Mouse (Mus musculus) cerebellum, adult 11-12 months (tissue): ENCODE data around the gene Nmnat3.

Experiments
- DNase-seq: peaks from one replicate; pipeline ENCODE4 v3.0.0; 2022

The Nmnat3 gene

GRCm38 (mm10) chr9:98367333-98367962 lies 80.2 kb downstream of the Nmnat3 start:
- no peak for DNase-seq

DNA sequence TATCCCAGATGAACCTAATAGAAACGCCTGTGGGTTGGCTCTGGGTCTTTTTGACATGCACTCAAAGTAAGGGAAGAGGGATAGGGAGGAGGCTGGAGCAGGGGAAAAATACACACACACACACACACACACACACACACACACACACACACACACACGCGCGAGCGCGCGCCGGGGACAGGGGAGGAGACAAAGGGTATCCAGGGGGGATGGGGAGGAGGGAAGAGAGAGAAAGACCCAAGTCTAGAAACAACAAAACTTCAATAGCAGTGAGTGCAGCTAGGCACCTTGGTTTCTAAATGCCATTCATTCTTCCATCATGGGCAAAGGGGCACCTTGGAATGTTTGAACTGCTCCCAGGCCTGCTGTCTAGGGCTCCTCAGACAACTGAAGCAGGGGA lies 82.5 kb downstream of the Nmnat3 start:
- no peak for DNase-seq

GRCm38 (mm10) chr9:98373358-98373757 lies 86.1 kb downstream of the Nmnat3 start:
- DNase-seq = no peak

DNA sequence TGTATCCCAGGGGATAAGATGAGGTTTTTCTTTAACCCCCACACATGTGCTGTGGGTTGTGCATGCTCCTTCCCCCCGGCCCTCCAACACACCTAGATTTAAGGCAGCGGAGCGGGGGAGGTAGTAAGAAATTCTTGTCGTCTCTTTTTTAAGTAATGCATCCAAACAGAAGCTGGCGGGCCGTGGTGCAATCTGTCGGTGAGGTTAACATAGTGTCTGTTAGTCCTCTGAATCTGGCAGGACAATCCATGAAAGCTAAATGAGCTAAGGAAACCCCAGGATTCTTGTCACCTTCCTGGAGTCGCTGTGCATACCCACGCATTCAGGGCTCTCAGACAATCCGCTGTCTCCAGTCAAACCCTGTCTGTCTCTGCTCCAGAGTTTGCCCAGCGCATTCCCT lies 87.7 kb downstream of the Nmnat3 start:
- DNase-seq = no peak

DNA sequence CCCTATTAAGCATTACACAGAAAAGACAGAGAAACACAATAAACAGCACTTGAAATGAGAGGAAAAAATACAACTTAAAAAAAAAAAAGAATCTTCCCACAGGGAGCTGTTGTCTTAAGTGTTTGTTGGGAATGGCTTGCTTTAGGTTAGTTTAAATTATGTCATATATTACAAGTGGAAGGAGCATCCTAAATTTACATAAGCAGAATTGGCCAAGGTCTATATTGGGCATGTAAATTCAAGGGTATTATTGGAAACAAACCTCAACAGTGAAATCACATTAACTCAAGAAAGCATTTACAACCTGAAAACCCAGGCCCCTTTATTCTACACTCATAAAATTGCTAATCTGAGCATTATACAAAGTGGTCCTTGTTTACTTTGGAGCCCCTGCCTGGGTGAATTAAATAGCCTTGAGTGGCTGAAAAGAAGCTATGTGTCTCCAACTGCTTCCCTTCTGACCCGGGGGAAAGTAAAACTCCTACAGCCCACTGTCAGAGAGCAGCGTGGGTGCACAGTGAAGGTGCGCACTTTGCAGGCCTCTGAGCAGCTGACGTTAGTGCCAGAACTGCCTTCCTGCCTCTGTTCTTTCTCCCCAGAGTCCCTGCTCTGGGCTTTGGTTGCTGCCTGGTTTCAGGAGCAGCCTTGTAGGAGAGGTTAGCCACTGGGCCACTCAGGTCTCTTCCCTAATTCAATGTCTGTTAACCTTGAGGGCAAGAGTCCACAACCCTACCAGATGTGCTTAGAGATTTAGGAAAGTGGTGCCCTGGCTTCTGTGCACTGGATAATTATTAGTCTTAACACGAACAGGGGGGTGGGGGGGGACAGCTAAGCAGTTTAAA lies 88.3 kb downstream of the Nmnat3 start:
- DNase-seq = no peak

DNA sequence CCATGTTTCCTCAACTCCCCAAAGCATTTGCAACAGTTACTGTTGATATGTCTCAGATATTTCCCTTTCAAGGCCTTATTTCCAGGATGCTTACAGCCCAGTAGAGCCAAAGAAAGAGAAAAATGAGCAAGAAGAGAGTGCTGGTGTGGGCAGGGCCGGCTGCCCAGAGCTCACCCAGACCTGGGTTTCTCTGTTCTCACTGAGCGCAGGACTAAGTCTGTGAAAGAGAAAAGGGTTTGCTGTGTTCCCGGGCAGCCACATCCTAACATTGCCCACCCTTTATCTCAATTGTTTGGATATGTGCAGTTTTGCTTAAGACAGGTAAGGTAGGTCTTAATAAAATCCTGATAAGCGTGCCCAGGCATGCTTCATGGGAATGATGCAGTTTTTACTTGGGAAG lies 92.5 kb downstream of the Nmnat3 start:
- DNase-seq = no peak

DNA sequence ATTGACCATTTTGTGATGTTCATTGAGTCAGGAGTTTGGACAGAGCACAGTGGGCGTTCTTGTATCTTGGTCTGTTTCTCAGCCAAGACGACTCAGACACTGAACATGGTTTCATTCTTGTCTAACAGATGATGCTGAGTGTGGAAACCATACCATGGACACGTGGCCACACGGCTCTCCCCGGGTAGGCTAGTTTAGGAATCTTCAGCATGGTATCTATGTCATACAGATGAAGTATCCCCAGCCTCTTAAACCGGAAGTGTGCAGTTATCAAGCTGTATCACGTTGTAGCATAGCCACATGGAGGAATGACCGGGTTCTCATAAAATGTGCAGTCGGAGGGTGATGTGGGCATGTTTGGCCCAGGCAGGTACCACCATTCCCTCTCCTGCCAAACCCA lies 93.4 kb downstream of the Nmnat3 start:
- DNase-seq = no peak

DNA sequence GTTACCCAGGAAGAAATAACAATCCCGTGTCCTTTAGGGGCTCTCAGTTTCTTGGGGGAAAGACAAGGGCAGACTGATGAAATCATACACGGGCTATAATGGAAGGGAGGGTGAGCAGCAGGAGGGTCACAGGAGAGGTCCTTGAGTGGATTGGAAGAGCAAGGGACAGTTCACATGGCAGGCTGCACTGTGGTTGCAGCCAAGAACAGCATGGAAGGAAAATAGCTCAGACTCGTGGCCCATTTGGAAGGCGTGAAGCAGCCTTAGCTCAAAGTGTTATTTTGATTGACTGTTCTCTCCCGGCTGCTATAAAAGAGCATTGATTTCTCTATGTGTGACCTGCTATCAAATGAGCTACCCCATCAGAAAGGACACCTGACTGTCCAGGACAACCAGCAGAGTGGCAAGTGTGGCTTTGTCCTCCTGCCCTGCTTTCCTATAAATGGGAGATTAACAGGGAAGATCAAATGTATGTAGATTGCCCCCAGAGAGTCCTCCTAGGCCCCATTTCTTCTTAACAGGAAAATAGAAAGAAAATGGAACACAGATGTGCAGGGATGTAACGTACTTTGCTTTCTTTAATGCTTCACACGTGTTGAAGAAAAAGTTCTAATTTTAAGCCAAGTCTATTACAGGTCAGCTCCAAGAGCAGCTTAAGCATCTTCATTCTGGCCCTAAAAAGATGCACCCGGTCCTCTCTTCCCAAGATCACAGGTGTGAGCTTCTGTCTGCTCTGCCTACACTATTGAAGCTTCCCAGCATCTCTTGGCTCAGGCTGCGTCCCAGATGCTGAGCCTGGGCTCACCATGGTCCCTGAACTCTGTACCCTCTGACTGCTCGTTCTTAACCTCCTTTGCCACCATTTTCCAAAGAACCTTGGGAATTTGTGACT lies 100.8 kb downstream of the Nmnat3 start:
- no peak for DNase-seq

DNA sequence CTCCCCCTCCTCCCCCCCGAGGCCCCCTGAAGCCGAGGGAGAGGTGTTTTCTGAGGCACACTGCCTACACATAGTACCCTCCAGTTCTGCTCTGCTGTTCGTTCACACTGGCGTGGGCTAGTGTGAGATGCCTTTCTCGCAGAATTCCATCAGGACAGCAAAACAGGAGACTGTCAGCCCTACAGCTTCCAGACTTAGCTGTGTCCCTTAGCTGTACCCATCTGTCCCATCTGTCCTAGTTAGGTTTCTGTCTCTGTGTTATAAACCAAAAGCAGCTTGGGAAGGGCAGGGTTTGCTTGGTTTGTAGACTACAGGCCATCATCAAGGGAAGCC lies 101.4 kb downstream of the Nmnat3 start:
- no peak for DNase-seq

DNA sequence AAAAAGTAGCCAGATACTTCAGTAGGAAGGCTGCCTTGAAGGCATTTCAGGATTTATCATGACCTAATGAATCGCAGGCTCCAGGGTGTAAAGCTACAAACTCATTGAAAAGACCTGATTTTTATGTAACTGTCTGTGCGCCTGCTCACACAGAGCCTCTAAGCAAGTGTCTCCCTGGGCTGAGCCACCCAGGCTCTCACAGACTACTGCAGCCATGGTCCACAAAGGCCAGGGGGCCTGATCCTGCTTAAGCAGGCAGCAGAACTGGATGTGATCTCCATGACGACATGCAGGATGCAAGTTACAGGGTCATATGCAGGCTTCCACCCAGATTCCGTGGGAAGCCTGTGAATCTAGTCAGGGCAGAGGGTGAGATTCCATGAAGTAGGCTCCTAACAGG lies 106.3 kb downstream of the Nmnat3 start:
- DNase-seq = no peak

- no peak for DNase-seq
Observed at GRCm38 (mm10) chr9:98397211-98397610, 110.0 kb downstream of the Nmnat3 start.

DNA sequence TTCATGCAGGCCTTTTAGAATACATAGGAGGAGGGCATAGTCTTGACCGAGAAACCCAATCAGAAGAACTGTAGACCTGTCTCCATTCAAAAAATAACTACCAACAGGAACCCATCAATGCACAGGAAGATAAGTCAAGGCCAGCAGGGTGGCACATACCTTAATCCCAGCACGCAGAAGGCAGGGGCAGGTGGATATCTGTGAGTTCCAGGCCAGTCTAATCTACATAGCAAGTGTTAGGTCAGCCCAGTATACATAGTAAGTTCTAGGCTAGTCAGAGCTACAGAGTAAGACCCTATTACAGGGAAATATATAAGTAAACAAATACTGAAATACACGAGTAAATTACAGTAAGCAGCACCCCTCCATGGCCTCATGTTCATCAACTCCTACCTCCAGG lies 110.6 kb downstream of the Nmnat3 start:
- DNase-seq = no peak

DNA sequence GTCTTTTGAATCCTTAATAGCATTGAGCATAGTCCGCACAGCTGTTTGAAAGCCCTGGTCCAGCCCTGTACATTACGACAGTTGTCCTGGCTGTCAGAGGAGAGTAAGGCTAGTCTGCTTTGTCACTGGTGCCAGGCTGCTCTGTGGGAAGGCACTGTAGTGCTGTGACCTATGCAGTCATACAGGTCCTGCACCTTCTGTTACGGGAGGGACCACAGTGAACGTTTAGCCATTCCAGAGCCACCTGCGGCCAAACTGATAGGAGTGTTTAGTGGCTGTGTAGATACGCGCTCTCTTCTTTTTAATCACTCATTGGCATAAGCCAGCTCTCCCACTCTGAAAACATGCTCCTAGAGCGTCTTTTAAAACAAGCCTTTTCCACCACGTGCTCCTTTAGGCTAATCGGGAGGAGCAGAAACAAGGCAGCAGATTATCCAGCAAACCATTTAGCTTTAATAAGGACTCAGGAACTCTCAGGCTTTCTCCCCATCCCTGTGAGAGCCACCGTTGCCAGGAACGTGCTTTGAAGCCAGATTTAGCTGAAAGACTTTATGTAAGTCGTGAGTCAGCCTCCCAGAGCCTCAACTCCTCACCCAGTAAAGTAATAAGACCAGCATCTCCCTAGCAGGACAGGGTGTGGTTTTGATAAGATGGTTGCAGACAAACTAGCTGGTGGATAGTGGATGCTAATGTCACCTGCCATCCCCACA lies 113.1 kb downstream of the Nmnat3 start:
- peak; percentile 7 for DNase-seq

GRCm38 (mm10) chr9:98401611-98402010 lies 114.4 kb downstream of the Nmnat3 start:
- DNase-seq = no peak

- DNase-seq = no peak
Observed at GRCm38 (mm10) chr9:98407771-98408170, 120.5 kb downstream of the Nmnat3 start.

- DNase-seq = peak; percentile 7
Observed at GRCm38 (mm10) chr9:98409137-98409536, 121.9 kb downstream of the Nmnat3 start.

- DNase-seq = no peak
Observed at GRCm38 (mm10) chr9:98415427-98415826, 128.2 kb downstream of the Nmnat3 start.

DNA sequence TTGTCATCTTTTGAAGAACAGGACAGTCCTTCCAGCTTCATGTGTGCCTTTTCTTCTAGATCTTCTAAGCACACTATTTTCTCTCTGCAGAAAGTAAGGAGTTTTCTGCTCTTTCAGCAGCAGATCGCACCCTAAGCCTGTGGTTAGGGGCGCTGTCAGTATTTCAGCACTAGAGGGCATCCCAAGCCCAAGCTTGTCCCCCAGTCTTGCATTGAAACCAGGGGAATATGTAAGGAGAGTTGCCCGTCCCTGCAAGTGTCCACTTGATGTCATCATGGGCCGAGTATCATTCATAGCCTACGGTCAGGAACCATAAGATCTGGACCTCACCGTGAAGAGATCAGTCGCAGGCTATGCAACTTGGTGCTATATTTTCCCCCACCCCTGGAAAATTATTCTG lies 130.7 kb downstream of the Nmnat3 start:
- no peak for DNase-seq

DNA sequence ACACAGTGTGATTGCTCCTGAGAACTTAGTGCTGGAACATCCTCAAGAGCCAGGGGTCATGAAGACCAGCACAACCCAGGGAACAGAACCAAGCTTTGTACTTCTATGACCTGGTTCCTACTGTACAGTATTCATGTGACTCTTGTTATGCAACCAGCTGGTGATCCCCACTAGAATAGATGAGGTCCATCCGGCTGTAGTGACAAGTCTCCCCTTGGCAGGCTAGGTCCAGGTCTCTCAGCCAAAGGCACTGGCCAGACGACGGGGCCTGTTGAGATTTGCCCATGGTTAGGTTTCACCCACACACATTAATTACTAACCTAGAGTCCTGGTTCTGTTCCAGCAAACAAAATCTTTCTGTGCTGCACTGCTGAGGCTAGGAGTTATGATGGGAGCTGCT lies 131.1 kb downstream of the Nmnat3 start:
- no peak for DNase-seq

DNA sequence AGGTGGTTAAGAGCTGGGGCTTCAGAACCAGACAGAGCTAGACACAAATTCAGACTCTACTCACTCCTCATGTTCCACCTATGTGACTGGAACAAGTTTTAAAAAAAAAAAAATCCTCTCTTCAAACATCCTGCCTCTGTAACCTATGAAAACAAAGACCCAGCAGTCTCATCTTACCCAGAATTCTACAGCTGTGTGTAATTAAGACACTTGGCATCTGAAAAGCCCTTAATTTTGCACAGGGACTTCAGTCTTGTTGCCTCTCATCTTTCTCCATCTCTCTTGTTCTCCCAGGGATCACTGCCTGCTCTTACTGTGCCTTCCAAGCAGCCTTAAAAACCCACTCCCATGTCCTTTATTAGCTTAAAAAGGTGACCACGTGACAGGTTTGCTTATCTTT lies 133.4 kb downstream of the Nmnat3 start:
- DNase-seq = no peak

GRCm38 (mm10) chr9:98421903-98422302 lies 134.7 kb downstream of the Nmnat3 start:
- no peak for DNase-seq

- no peak for DNase-seq
Observed at GRCm38 (mm10) chr9:98422656-98423055, 135.4 kb downstream of the Nmnat3 start, which contains the start of gene Rbp1. Gene Rbp1, plus strand, starts transcription at chr9:98422961.

GRCm38 (mm10) chr9:98423691-98424090 lies 136.5 kb downstream of the Nmnat3 start:
- no peak for DNase-seq
